Mouse (Mus musculus) embryonic facial prominence, embryonic 15.5 days (tissue): ENCODE data around the gene Gm29609. TPM values are rescaled to one million over a fixed set of nuclear protein-coding genes. Genes with fewer than 3 reads are reported as not detected.

ENCODE experiments used
- ATAC-seq: fragments of 200-750 bp; cut with Nextera tagmentation; 2 replicates; pipeline ENCODE4 v1.8.0; 2017; ENCODE audit warnings: low read depth, moderate TSS enrichment; ENCODE audit not compliant: insufficient number of reproducible peaks, low FRiP score, low TSS enrichment
- H3K27ac ChIP-seq: fragments of 300-500 bp; sonication (generic); replicated peaks from 2 replicates; pipeline ENCODE4 v1.5.1; 2015; ENCODE audit warnings: mild to moderate bottlenecking, inconsistent platforms
- H3K27me3 ChIP-seq: fragments of 300-500 bp; sonication (generic); 2 replicates; pipeline ENCODE4 v1.6.1; 2015; ENCODE audit warnings: inconsistent platforms
- H3K36me3 ChIP-seq: fragments of 300-500 bp; sonication (generic); 2 replicates; pipeline ENCODE4 v1.6.1; 2015; ENCODE audit warnings: mild to moderate bottlenecking, inconsistent platforms
- H3K4me1 ChIP-seq: fragments of 300-500 bp; sonication (generic); 2 replicates; pipeline ENCODE4 v1.6.1; 2015; ENCODE audit warnings: inconsistent platforms
- H3K4me2 ChIP-seq: fragments of 300-500 bp; sonication (generic); replicated peaks from 2 replicates; pipeline ENCODE4 v1.6.1; 2015; ENCODE audit warnings: mild to moderate bottlenecking, inconsistent platforms
- H3K4me3 ChIP-seq: fragments of 300-500 bp; sonication (generic); replicated peaks from 2 replicates; pipeline ENCODE4 v1.5.1; 2015; ENCODE audit warnings: mild to moderate bottlenecking, inconsistent platforms
- H3K9ac ChIP-seq: fragments of 300-500 bp; sonication (generic); 2 replicates; pipeline ENCODE4 v1.6.1; 2015; ENCODE audit warnings: inconsistent platforms
- H3K9me3 ChIP-seq: fragments of 300-500 bp; sonication (generic); replicated peaks from 2 replicates; pipeline ENCODE4 v1.6.1; 2016; ENCODE audit warnings: inconsistent platforms
- WGBS: fragments of 180-500 bp; shearing (Covaris S2); methylation state at CpG from one replicate; pipeline ENCODE4 v1.1.7; 2015; 5-methylcytosine and 5-hydroxymethylcytosine counted together
- polyA plus RNA-seq: library from polyadenylated mRNA; unstranded; fragments of >200 nt; fragmentation: Nextera tagmentation; extraction: Ambion mirVana; gene quantifications from 2 replicates; pipeline ENCODE4 v1.2.1, GENCODE M21; 2015

The Gm29609 gene
- polyA plus RNA-seq, 1 experiment from 2014 or later, result 3.0 TPM

- no peak overlapping the region for H3K9ac ChIP-seq
- no peaks in the 10 kb centered on the region for H3K9me3 ChIP-seq
- H3K4me2 ChIP-seq, result peak overlapping the region; percentile 79
- ATAC-seq, result no peak
- H3K4me3 ChIP-seq, result peak overlapping the region; percentile 45
- peaks cover 90% of the 10 kb centered on the region for H3K27me3 ChIP-seq
- peaks cover 34% of the 10 kb centered on the region for H3K4me1 ChIP-seq
- under 1% methylated on average over 59 of the region's 59 CpGs for WGBS
- H3K27ac ChIP-seq, result no peak overlapping the region
- no peaks in the 10 kb centered on the region for H3K36me3 ChIP-seq
Measured at GRCm38 (mm10) chr5:31094799-31095691, 84.7 kb downstream of the Gm29609 start.

Other genes with a start within 250 kb of the Gm29609 start
- gene Cgref1, start 234.3 kb downstream of the Gm29609 start, polyA plus RNA-seq, result 32.1 and 34.0 TPM in 2 replicates
- 125 and 130 TPM in 2 replicates for gene Preb, start 219.6 kb downstream of the Gm29609 start, polyA plus RNA-seq
- gene Tcf23, start 211.2 kb downstream of the Gm29609 start, polyA plus RNA-seq, result 0.08 TPM in 1 of 2 replicates, not detected in the other
- gene Atraid, start 131.6 kb downstream of the Gm29609 start, polyA plus RNA-seq, result 173 and 174 TPM in 2 replicates
- 10.8 and 12.0 TPM in 2 replicates for gene Slc5a6, start 131.0 kb downstream of the Gm29609 start, polyA plus RNA-seq
- gene Cad, start 125.1 kb downstream of the Gm29609 start, polyA plus RNA-seq, result 23.5 and 26.4 TPM in 2 replicates
- gene Dnajc5g, start 73.6 kb downstream of the Gm29609 start, polyA plus RNA-seq, result not detected in 2 replicates
- gene Slc30a3, start 71.7 kb downstream of the Gm29609 start, polyA plus RNA-seq, result 0.60 and 0.92 TPM in 2 replicates
- gene Trim54, start 63.2 kb downstream of the Gm29609 start, polyA plus RNA-seq, result 10.2 and 13.7 TPM in 2 replicates
- not detected in 2 replicates for gene Ucn, start 41.1 kb downstream of the Gm29609 start, polyA plus RNA-seq
- gene Mpv17, start 25.7 kb downstream of the Gm29609 start, polyA plus RNA-seq, result 67.3 and 73.4 TPM in 2 replicates
- 69.0 and 71.5 TPM in 2 replicates for gene Gtf3c2, start 233 bp upstream of the Gm29609 start, polyA plus RNA-seq
- 138 and 150 TPM in 2 replicates for gene Snx17, start 13.3 kb upstream of the Gm29609 start, polyA plus RNA-seq
- 74.4 and 74.7 TPM in 2 replicates for gene Eif2b4, start 13.5 kb upstream of the Gm29609 start, polyA plus RNA-seq
- 12.2 and 12.5 TPM in 2 replicates for gene Zfp513, start 22.4 kb upstream of the Gm29609 start, polyA plus RNA-seq
- 113 and 115 TPM in 2 replicates for gene Ppm1g, start 40.8 kb upstream of the Gm29609 start, polyA plus RNA-seq
- gene Nrbp1, start 61.0 kb upstream of the Gm29609 start, polyA plus RNA-seq, result 175 and 178 TPM in 2 replicates
- 0.99 TPM in 1 of 2 replicates, not detected in the other for gene Gm9970, start 61.3 kb upstream of the Gm29609 start, polyA plus RNA-seq
- 21.8 and 23.5 TPM in 2 replicates for gene Krtcap3, start 71.8 kb upstream of the Gm29609 start, polyA plus RNA-seq
- 39.4 and 39.5 TPM in 2 replicates for gene Ift172, start 111.2 kb upstream of the Gm29609 start, polyA plus RNA-seq
- gene Fndc4, start 116.2 kb upstream of the Gm29609 start, polyA plus RNA-seq, result 85.5 and 89.8 TPM in 2 replicates
- gene Gckr, start 117.5 kb upstream of the Gm29609 start, polyA plus RNA-seq, result 0.15 and 0.30 TPM in 2 replicates